Mouse (Mus musculus) cortical plate, adult 2 months (tissue): Measurements from ENCODE around the gene Olfr1061. TPM values are rescaled to one million over a fixed set of nuclear protein-coding genes. Genes with fewer than 3 reads are reported as not detected.
"Not testable (repeated sequence)": the region's sequence is repeated elsewhere in the genome, so short reads cannot be mapped to it uniquely, and the experiment has no call there.

Source experiments
- H3K27ac ChIP-seq: fragments of 200-500 bp; 2 replicates; pipeline ENCODE4 v1.5.1; 2012; ENCODE audit warnings: low read length, control low read depth, inconsistent platforms; ENCODE audit not compliant: insufficient read depth
- H3K4me1 ChIP-seq: fragments of 200-500 bp; 2 replicates; pipeline ENCODE4 v1.6.1; 2011; ENCODE audit warnings: low read length; ENCODE audit not compliant: control insufficient read depth, insufficient read depth
- H3K4me3 ChIP-seq: fragments of 200-500 bp; 2 replicates; pipeline ENCODE4 v1.5.1; 2011; ENCODE audit warnings: mild to moderate bottlenecking, low read length, control low read depth; ENCODE audit not compliant: insufficient read depth
- CTCF ChIP-seq: fragments of 200-500 bp; IDR thresholded peaks from 2 replicates; pipeline ENCODE4 v1.5.1; 2011; ENCODE audit warnings: mild to moderate bottlenecking, control low read depth, low read length; ENCODE audit not compliant: insufficient read depth; ENCODE audit errors: extremely low read depth
- POLR2A ChIP-seq: fragments of 200-500 bp; IDR thresholded peaks from 2 replicates; pipeline ENCODE4 v1.6.1; 2011; ENCODE audit warnings: mild to moderate bottlenecking, low read length, control low read depth; ENCODE audit not compliant: insufficient read depth; ENCODE audit errors: extremely low read depth
- polyA plus RNA-seq: library from polyadenylated mRNA; depleted of rRNA; stranded (reverse); fragments of >200 nt; gene quantifications from 2 replicates; pipeline ENCODE4 v1.2.3, GENCODE M21; 2012; rRNA removed

Gene Olfr1061
- not detected in 2 replicates for polyA plus RNA-seq

GRCm38 (mm10) chr2:86413950-86414349 lies at the start of gene Olfr1061:
Gene Olfr1061, minus strand, starts transcription at chr2:86414050.
- no peak within 1 kb of the TSS for H3K4me3 ChIP-seq
- TF ChIP-seq POLR2A (no peak), CTCF (no peak)
- H3K4me1 ChIP-seq = no peaks in the 10 kb centered on the region
- no peak within 1 kb of the TSS for H3K27ac ChIP-seq

DNA sequence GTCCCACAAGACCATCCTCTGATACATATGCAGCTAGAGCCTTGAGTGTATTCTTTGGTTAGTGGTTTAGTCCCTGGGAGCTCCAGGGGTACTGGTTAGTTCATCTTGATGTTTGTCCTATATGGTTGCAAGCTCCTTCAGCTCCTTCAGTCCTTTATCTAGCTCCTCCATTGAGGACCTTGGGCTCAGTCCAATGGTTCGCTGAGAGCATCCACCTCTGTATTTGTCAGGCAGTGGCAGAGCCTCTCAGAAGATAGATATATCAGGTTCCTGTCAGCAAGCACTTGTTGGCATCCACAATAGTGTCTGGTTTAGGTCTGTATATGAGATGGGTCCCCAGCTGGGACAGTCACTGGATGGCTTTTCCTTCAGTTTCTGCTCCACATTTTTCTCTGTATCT lies 46.6 kb upstream of the Olfr1061 start:
- no peak for TF ChIP-seq POLR2A
- TF ChIP-seq CTCF = no peak
- Histone ChIP-seq H3K4me3 (no peak overlapping the region), H3K4me1 (no peaks in the 10 kb centered on the region), H3K27ac (no peak overlapping the region)

- TF ChIP-seq POLR2A = no peak
- no peak for TF ChIP-seq CTCF
- Histone ChIP-seq H3K4me1 (no peaks in the 10 kb centered on the region), H3K27ac (no peak within 1 kb of the TSS), H3K4me3 (no peak within 1 kb of the TSS)
These were observed 42.3 kb upstream of the Olfr1061 start, which contains the start of gene Olfr1066 for GRCm38 (mm10) chr2:86456169-86456568. Gene Olfr1066, minus strand, starts transcription at chr2:86456269.

DNA sequence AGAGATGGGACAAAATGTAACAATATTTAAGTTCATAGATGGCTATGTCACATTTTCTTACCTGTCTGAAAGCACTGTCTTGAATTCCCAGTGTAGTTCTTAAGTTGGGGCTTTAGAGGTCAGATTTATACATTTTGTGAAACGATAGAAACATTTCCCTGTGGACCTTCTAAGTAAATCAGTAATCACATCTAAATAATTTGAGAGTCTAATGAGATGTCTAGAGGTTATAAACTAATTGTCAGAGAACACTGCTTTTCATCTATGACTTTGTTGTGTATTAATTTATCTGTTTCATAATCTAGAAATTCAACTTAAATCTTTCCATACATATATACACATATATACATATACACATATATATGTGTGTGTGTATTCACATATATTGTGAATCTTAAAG lies 36.6 kb upstream of the Olfr1061 start, which contains the start of gene Olfr1065:
Gene Olfr1065, minus strand, starts transcription at position 101 of the 400 bp plus-strand sequence.
- H3K27ac ChIP-seq, H3K4me1 ChIP-seq, H3K4me3 ChIP-seq: not testable (repeated sequence)

- H3K27ac ChIP-seq = not testable (repeated sequence)
These were observed 28.3 kb upstream of the Olfr1061 start for GRCm38 (mm10) chr2:86442101-86442500.

DNA sequence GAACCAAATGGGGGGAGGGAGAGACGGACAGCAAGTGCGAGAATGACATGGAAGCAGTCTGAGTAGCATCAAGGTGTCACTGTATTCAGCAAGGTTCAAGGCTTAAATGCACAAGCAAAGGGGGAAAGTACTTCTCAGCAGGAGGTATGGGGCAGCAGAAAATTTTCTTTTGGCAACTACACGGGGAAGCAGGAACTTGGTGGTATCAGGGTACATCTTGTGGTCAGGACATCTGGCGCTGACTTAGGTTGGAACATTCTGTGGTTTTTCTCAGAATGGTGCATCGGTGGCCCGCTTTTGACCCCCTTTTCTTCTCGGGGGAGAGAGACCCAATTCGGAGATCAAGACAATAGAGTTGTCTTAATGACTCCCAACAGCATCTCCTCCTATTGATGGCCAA lies 14.7 kb upstream of the Olfr1061 start:
- H3K27ac ChIP-seq, H3K4me1 ChIP-seq, H3K4me3 ChIP-seq: not testable (repeated sequence)

More at GRCm38 (mm10) chr2:86442101-86442500, 28.3 kb upstream of the Olfr1061 start:
- H3K4me3 ChIP-seq, H3K4me1 ChIP-seq: not testable (repeated sequence)

DNA sequence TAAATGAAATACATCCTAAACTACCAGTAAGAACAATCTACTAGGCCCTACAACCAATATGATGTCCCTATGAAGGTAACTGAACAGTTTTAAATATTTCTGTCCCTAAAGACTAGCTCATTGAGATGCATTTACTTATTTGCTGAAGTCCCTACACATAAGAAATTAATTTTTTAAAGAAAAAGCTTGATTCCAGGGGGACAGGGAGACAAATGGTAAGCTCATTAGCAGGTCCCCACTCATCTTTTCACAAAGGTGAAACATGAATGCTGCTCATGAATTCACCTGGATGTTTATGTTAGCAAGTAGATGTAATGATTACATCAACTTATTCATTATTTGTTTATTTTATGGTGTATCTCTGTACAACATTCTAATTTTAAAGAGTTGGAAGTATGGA lies 12.8 kb upstream of the Olfr1061 start, which contains the start of gene Olfr1062:
Gene Olfr1062, minus strand, starts transcription at position 101 of the 400 bp plus-strand sequence.
- H3K4me1 ChIP-seq, H3K27ac ChIP-seq, H3K4me3 ChIP-seq: not testable (repeated sequence)

- no peak overlapping the region for H3K27ac ChIP-seq
- TF ChIP-seq POLR2A (no peak), CTCF (no peak)
- no peak overlapping the region for H3K4me3 ChIP-seq
- no peaks in the 10 kb centered on the region for H3K4me1 ChIP-seq
These were observed 18.7 kb downstream of the Olfr1061 start for GRCm38 (mm10) chr2:86395114-86395513.

GRCm38 (mm10) chr2:86388461-86388860 lies 25.4 kb downstream of the Olfr1061 start, which contains the start of gene Olfr1058:
Gene Olfr1058, minus strand, starts transcription at chr2:86388561.
- H3K4me3 ChIP-seq, H3K4me1 ChIP-seq, H3K27ac ChIP-seq: not testable (repeated sequence)

- Histone ChIP-seq H3K4me1 (no peaks in the 10 kb centered on the region), H3K27ac (no peak within 1 kb of the TSS), H3K4me3 (no peak within 1 kb of the TSS)
- TF ChIP-seq CTCF = no peak
- no peak for TF ChIP-seq POLR2A
These were observed 35.6 kb downstream of the Olfr1061 start, which contains the start of gene Olfr1057 for GRCm38 (mm10) chr2:86378293-86378692. Gene Olfr1057, minus strand, starts transcription at chr2:86378393.

DNA sequence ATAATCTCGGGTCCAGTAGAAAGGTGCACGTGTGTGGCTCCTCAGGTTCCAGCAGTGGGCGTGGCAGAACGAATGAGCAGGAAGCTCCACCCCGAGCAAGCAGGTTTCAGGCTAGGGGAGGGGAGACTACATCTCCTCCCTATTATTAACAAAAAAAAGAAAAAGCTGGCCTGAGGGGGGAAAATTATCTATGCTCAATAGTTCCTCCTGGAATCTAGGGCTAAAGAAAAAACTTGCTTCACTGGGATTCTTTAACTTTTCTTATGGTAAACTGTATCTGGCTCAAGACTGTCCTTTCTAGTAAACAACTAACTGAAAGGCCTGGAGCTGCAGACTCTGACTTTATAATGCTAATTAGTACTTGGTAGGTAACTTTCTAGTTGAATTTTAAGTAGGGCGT lies 47.5 kb downstream of the Olfr1061 start:
- not testable (repeated sequence) for H3K4me1 ChIP-seq, H3K4me3 ChIP-seq

More for the DNA sequence above, 47.5 kb downstream of the Olfr1061 start:
- not testable (repeated sequence) for H3K27ac ChIP-seq

Other genes starting within 250 kb of the Olfr1061 start
- not detected in 2 replicates for gene Olfr1043, start 246.5 kb downstream of the Olfr1061 start, polyA plus RNA-seq
- not detected in 2 replicates for gene Olfr1044, start 236.2 kb downstream of the Olfr1061 start, polyA plus RNA-seq
- gene Olfr52, start 228.4 kb downstream of the Olfr1061 start, polyA plus RNA-seq = not detected in 2 replicates
- gene Olfr1045, start 211.0 kb downstream of the Olfr1061 start, polyA plus RNA-seq = not detected in 2 replicates
- gene Olfr1046, start 194.7 kb downstream of the Olfr1061 start, polyA plus RNA-seq = not detected in 2 replicates
- not detected in 2 replicates for gene Olfr1047, start 182.6 kb downstream of the Olfr1061 start, polyA plus RNA-seq
- not detected in 2 replicates for gene Olfr1048, start 173.8 kb downstream of the Olfr1061 start, polyA plus RNA-seq
- not detected in 2 replicates for gene Olfr1049, start 155.7 kb downstream of the Olfr1061 start, polyA plus RNA-seq
- gene Olfr1051, start 135.0 kb downstream of the Olfr1061 start, polyA plus RNA-seq = not detected in 2 replicates
- gene Olfr1052, start 121.6 kb downstream of the Olfr1061 start, polyA plus RNA-seq = not detected in 2 replicates
- gene Olfr1053, start 98.8 kb downstream of the Olfr1061 start, polyA plus RNA-seq = not detected in 2 replicates
- gene Olfr1054, start 78.6 kb downstream of the Olfr1061 start, polyA plus RNA-seq = not detected in 2 replicates
- gene Olfr1055, start 63.8 kb downstream of the Olfr1061 start, polyA plus RNA-seq = not detected in 2 replicates
- gene Olfr1056, start 51.6 kb downstream of the Olfr1061 start, polyA plus RNA-seq = not detected in 2 replicates
- gene Olfr1057, start 35.7 kb downstream of the Olfr1061 start, polyA plus RNA-seq = not detected in 2 replicates
- gene Olfr1058, start 25.5 kb downstream of the Olfr1061 start, polyA plus RNA-seq = not detected in 2 replicates
- gene Olfr1062, start 12.7 kb upstream of the Olfr1061 start, polyA plus RNA-seq = not detected in 2 replicates
- not detected in 2 replicates for gene Olfr1065, start 36.5 kb upstream of the Olfr1061 start, polyA plus RNA-seq
- not detected in 2 replicates for gene Olfr1066, start 42.2 kb upstream of the Olfr1061 start, polyA plus RNA-seq
- gene Olfr228, start 73.3 kb upstream of the Olfr1061 start, polyA plus RNA-seq = not detected in 2 replicates
- gene Olfr1076, start 94.4 kb upstream of the Olfr1061 start, polyA plus RNA-seq = not detected in 2 replicates
- not detected in 2 replicates for gene Olfr1079, start 128.4 kb upstream of the Olfr1061 start, polyA plus RNA-seq
- not detected in 2 replicates for gene Olfr1080, start 144.2 kb upstream of the Olfr1061 start, polyA plus RNA-seq
- not detected in 2 replicates for gene Olfr1082, start 184.9 kb upstream of the Olfr1061 start, polyA plus RNA-seq
- not detected in 2 replicates for gene Olfr1084, start 225.7 kb upstream of the Olfr1061 start, polyA plus RNA-seq
- gene Olfr1085, start 248.0 kb upstream of the Olfr1061 start, polyA plus RNA-seq = not detected in 2 replicates